Mouse (Mus musculus) CH12.LX (cell line): ENCODE measurements around the gene Limk2. TPM values are rescaled to one million over a fixed set of nuclear protein-coding genes. Genes with fewer than 3 reads are reported as not detected.

Source experiments
- DNase-seq: peaks from one replicate; pipeline ENCODE4 v3.0.0-alpha.2; 2013; ENCODE audit errors: extremely low read depth
- H3K27ac ChIP-seq: 2 replicates; pipeline ENCODE4 v1.5.1; 2012; ENCODE audit warnings: low read depth, mild to moderate bottlenecking, control low read depth, moderate library complexity; ENCODE audit not compliant: insufficient read depth
- H3K27me3 ChIP-seq: replicated peaks from 2 replicates; pipeline ENCODE3; 2012; ENCODE audit warnings: inconsistent platforms
- H3K36me3 ChIP-seq, 2 experiments: replicated peaks in 1 of 2; 2 replicates each; pipeline versions ENCODE3 to v1.6.1; 2012; ENCODE audit warnings: inconsistent platforms in 1 of 2, low read length in 1 of 2, mild to moderate bottlenecking in 1 of 2, mixed read lengths in 1 of 2, moderate library complexity in 1 of 2; ENCODE audit not compliant: control insufficient read depth in 1 of 2, insufficient read depth in 1 of 2
- H3K4me1 ChIP-seq, 2 experiments: 2 replicates each; pipeline ENCODE4 v1.6.1; 2012; ENCODE audit warnings: inconsistent platforms in 1 of 2, moderate library complexity in 1 of 2; ENCODE audit not compliant: insufficient read depth in 2 of 2, control insufficient read depth in 1 of 2
- H3K4me2 ChIP-seq: 2 replicates; pipeline ENCODE4 v1.6.1; 2012; ENCODE audit warnings: low read depth, mild to moderate bottlenecking, control low read depth; ENCODE audit not compliant: poor library complexity, insufficient read depth, severe bottlenecking
- H3K4me3 ChIP-seq, 3 experiments: fragments of 150-350 bp in 1 of 3; sonication (generic) in 1 of 3; replicated peaks in 1 of 3; 2 replicates each; pipeline versions ENCODE3 to v1.5.1; 2011 to 2012; ENCODE audit warnings: low read depth in 2 of 3, low read length in 2 of 3, mild to moderate bottlenecking in 2 of 3, moderate library complexity in 2 of 3, control low read depth in 1 of 3, improper control_type of control experiment in 1 of 3, inconsistent platforms in 1 of 3, mixed read lengths in 1 of 3; ENCODE audit not compliant: poor library complexity in 1 of 3
- H3K79me2 ChIP-seq: replicated peaks from 2 replicates; pipeline ENCODE4 v1.6.1; 2012; ENCODE audit warnings: mild to moderate bottlenecking, moderate library complexity; ENCODE audit not compliant: control insufficient read depth, poor library complexity, insufficient read depth, severe bottlenecking; ENCODE audit errors: extremely low read depth
- H3K9ac ChIP-seq: 2 replicates; pipeline ENCODE4 v1.6.1; 2012; ENCODE audit warnings: low read depth, mild to moderate bottlenecking, control low read depth, moderate library complexity; ENCODE audit not compliant: insufficient read depth
- H3K9me3 ChIP-seq: replicated peaks from 2 replicates; pipeline ENCODE3; 2012; ENCODE audit warnings: low read length, inconsistent platforms, mixed read lengths
- BHLHE40 ChIP-seq: IDR thresholded peaks from 2 replicates; pipeline ENCODE4 v1.6.1; 2011; ENCODE audit warnings: mild to moderate bottlenecking, low read depth, low read length, improper control_type of control experiment
- CHD1 ChIP-seq: IDR thresholded peaks from 2 replicates; pipeline ENCODE4 v1.6.1; 2012; ENCODE audit warnings: low read depth, low read length, improper control_type of control experiment, inconsistent platforms
- CHD2 ChIP-seq: IDR thresholded peaks from 2 replicates; pipeline ENCODE4 v1.6.1; 2011; ENCODE audit warnings: low read length, improper control_type of control experiment
- E2F4 ChIP-seq: IDR thresholded peaks from 2 replicates; pipeline ENCODE4 v1.6.1; 2011; ENCODE audit warnings: low read depth, low read length, improper control_type of control experiment; ENCODE audit not compliant: insufficient replicate concordance
- EP300 ChIP-seq: IDR thresholded peaks from 2 replicates; pipeline ENCODE4 v1.6.1; 2011; ENCODE audit warnings: low read length, improper control_type of control experiment
- ETS1 ChIP-seq: conservative IDR thresholded peaks from 2 replicates; pipeline ENCODE4 v1.6.1; 2012; ENCODE audit warnings: low read depth, mild to moderate bottlenecking, inconsistent platforms, low read length, improper control_type of control experiment, moderate library complexity
- HCFC1 ChIP-seq: IDR thresholded peaks from 2 replicates; pipeline ENCODE4 v1.6.1; 2012; ENCODE audit warnings: low read depth, mild to moderate bottlenecking, inconsistent platforms, low read length, improper control_type of control experiment
- IRF4 ChIP-seq: IDR thresholded peaks from 2 replicates; pipeline ENCODE4 v1.6.1; 2014; ENCODE audit warnings: low read depth, mild to moderate bottlenecking, inconsistent platforms, low read length, improper control_type of control experiment
- MAFK ChIP-seq: IDR thresholded peaks from 2 replicates; pipeline ENCODE4 v1.6.1; 2011; ENCODE audit warnings: low read length, improper control_type of control experiment; ENCODE audit not compliant: insufficient replicate concordance
- MAX ChIP-seq: IDR thresholded peaks from 2 replicates; pipeline ENCODE4 v1.6.1; 2011; ENCODE audit warnings: low read length, improper control_type of control experiment
- NRF1 ChIP-seq: IDR thresholded peaks from 2 replicates; pipeline ENCODE4 v1.6.1; 2014; ENCODE audit warnings: low read depth, mild to moderate bottlenecking, inconsistent platforms, low read length, improper control_type of control experiment, moderate library complexity
- POLR2A ChIP-seq: IDR thresholded peaks from 2 replicates; pipeline ENCODE4 v1.6.1; 2011; ENCODE audit warnings: low read depth, mild to moderate bottlenecking, improper control_type of control experiment, low read length
- SIN3A ChIP-seq: IDR thresholded peaks from 2 replicates; pipeline ENCODE4 v1.6.1; 2012; ENCODE audit warnings: low read length, improper control_type of control experiment, inconsistent platforms
- TBP ChIP-seq: conservative IDR thresholded peaks from 2 replicates; pipeline ENCODE4 v1.6.1; 2011; ENCODE audit warnings: low read depth, low read length, improper control_type of control experiment
- TCF12 ChIP-seq: IDR thresholded peaks from 2 replicates; pipeline ENCODE4 v1.6.1; 2014; ENCODE audit warnings: low read depth, mild to moderate bottlenecking, inconsistent platforms, low read length, improper control_type of control experiment
- USF2 ChIP-seq: conservative IDR thresholded peaks from 2 replicates; pipeline ENCODE4 v1.6.1; 2011; ENCODE audit warnings: low read depth, low read length, improper control_type of control experiment
- ZKSCAN1 ChIP-seq: IDR thresholded peaks from 2 replicates; pipeline ENCODE4 v1.6.1; 2012; ENCODE audit warnings: low read depth, inconsistent platforms, low read length, improper control_type of control experiment, borderline replicate concordance
- ZMIZ1 ChIP-seq: IDR thresholded peaks from 2 replicates; pipeline ENCODE4 v1.6.1; 2012; ENCODE audit warnings: low read depth, mild to moderate bottlenecking, inconsistent platforms, low read length, improper control_type of control experiment
- dilution Hi-C: fragments of 300-500 bp; cut with MboI; formaldehyde crosslinking; loops from 2 replicates; pipeline ENCODE4 v1.14.3; 2020; ENCODE audit warnings: low sequenced_read_pairs; ENCODE audit not compliant: extremely low pct_unique_long_range_greater_than_20kb, extremely low pct_ligation_motif_present
- in situ Hi-C: fragments of 300-500 bp; cut with MboI; formaldehyde crosslinking; loops from 3 replicates; pipeline ENCODE4 v1.14.3; 2019; ENCODE audit warnings: low sequenced_read_pairs, low pct_ligation_motif_present, low pct_unique_long_range_greater_than_20kb, mixed read lengths
- polyA plus RNA-seq: library from polyadenylated mRNA; unstranded; fragments of >175 nt; gene quantifications from 2 replicates; pipeline ENCODE4 v1.2.1, GENCODE M21; 2012; ENCODE audit warnings: low read depth; ENCODE audit not compliant: insufficient read length
- total RNA-seq, 2 experiments: library from RNA; depleted of rRNA; stranded (reverse); fragments of 300-350 nt in 1 of 2; fragments of >200 nt in 1 of 2; gene quantifications; 2 replicates each; pipeline ENCODE4 v1.2.3; 2012 to 2014

Gene Limk2
- total and polyA plus RNA-seq, 3 experiments = 41.5 to 64.0 (median 46.1) TPM

DNA sequence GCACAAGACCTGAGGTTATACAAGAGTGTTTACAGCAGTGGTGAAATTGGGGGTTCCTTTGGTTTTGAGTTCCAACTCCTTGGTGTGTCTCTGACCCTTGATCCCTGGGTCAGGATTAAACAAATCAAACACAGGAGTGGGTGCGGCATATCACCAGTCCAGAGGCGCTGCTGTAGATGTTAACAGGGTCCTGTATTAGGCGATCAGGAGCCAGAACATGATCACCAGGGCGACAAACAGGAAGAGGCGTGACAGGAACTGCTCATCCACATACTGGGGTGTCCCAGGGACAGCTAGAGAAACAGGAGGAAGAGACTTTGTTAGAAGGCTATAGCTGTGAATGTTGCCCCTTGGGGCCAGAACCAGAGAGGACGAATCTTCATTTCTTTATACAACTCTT, 8.8 kb upstream of the Limk2 start:
- H3K27ac ChIP-seq = no peak overlapping the region
- dilution Hi-C loops (no loop called here), in situ Hi-C loops (no loop called here)
- H3K79me2 ChIP-seq = no peaks in the 10 kb centered on the region
- no peaks in the 10 kb centered on the region for H3K27me3 ChIP-seq
- no peak for TF ChIP-seq EP300
- no peak for TF ChIP-seq CHD1
- no peak for TF ChIP-seq SIN3A
- TF ChIP-seq USF2 = no peak
- no peak for TF ChIP-seq TCF12
- no peak for TF ChIP-seq CHD2
- no peak for TF ChIP-seq MAX
- no peak for TF ChIP-seq BHLHE40
- TF ChIP-seq ZKSCAN1 = no peak
- TF ChIP-seq POLR2A = no peak
- TF ChIP-seq HCFC1 = no peak
- no peaks in the 10 kb centered on the region for H3K4me1 ChIP-seq
- no peak overlapping the region for H3K9ac ChIP-seq
- peaks cover 3% of the 10 kb centered on the region for H3K9me3 ChIP-seq
- H3K36me3 ChIP-seq = peaks cover 53 to 79% of the 10 kb centered on the region in 2 experiments
- H3K4me3 ChIP-seq = no peak overlapping the region
- DNase-seq = no peak
- no peak overlapping the region for H3K4me2 ChIP-seq

DNA sequence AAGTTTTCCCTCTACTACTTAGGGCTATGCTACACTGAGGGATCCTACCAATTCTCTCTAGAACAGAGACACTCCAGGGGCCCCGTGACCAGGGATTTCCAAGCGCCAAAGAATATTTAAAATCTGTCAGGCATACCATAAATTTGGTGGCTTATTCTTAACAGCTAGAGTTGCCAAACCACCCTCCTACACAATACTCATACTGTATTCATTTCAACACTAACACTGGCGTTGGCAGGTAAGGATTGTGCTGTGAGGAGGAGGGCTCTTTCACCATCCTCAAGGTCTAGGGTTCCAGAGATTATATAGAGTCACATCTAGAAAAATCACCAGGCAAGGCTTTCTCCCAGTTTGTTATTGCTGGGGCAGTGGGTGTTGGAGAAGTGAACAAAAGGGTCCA, 7.4 kb upstream of the Limk2 start:
- Histone ChIP-seq H3K4me1 (no peaks in the 10 kb centered on the region), H3K27me3 (no peaks in the 10 kb centered on the region), H3K9me3 (peaks cover 3% of the 10 kb centered on the region), H3K79me2 (no peaks in the 10 kb centered on the region), H3K9ac (no peak overlapping the region)
- dilution Hi-C loops = no loop called here
- TF ChIP-seq TBP (no peak), NRF1 (no peak), ETS1 (no peak), ZMIZ1 (no peak), ZKSCAN1 (no peak)
- TF ChIP-seq, all 38 proteins: peak for 0
- no peak overlapping the region for H3K4me2 ChIP-seq
- in situ Hi-C loops = no loop called here
- peaks cover 49 to 68% of the 10 kb centered on the region in 2 experiments for H3K36me3 ChIP-seq
- no peak overlapping the region for H3K4me3 ChIP-seq
- H3K27ac ChIP-seq = no peak overlapping the region
- DNase-seq = no peak

DNA sequence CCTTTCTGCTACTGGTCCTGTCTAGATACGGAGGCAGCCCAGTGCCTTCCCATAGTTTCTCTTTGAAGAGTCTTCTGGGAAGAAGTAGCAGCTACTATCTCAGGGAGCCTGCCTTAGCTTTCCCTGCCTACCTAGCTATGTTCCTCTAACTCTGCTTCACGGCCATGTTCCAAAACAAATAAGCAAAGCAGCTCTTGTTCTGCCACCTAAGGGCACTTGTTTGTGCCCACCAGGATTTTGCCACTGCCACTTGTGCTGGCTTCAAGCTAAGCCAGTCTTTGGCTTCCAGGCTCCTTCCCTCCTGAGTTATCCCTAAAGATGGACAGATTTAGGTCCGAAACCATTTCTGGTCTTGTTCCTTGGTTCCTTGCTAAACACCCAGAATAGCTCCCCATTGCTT, 3.1 kb upstream of the Limk2 start:
- H3K36me3 ChIP-seq = peaks cover 21 to 35% of the 10 kb centered on the region in 2 experiments
- in situ Hi-C loops = no loop called here
- TF ChIP-seq CHD1 (no peak), MAFK (no peak), IRF4 (no peak), CHD2 (no peak), E2F4 (no peak)
- H3K4me1 ChIP-seq = peaks cover 0 to 11% of the 10 kb centered on the region in 2 experiments; a peak in 2 of 4 replicates
- H3K4me2 ChIP-seq = no peak overlapping the region
- H3K27me3 ChIP-seq = no peaks in the 10 kb centered on the region
- H3K4me3 ChIP-seq = no peak overlapping the region
- no peak for DNase-seq
- H3K27ac ChIP-seq = no peak overlapping the region
- H3K9ac ChIP-seq = no peak overlapping the region
- dilution Hi-C loops = no loop called here
- H3K79me2 ChIP-seq = peaks cover 18% of the 10 kb centered on the region
- H3K9me3 ChIP-seq = peaks cover 3% of the 10 kb centered on the region
